Mouse (Mus musculus) gastrocnemius, adult 18-20 months (tissue): ENCODE data around the gene Dimt1. TPM values are rescaled to one million over a fixed set of nuclear protein-coding genes. Genes with fewer than 3 reads are reported as not detected.
A peak's percentile ranks its signal among the peaks of the same experiment; 100 is the strongest.
"Not testable (repeated sequence)": the region's sequence is repeated elsewhere in the genome, so short reads cannot be mapped to it uniquely, and the experiment has no call there.

Source experiments
- DNase-seq: peaks from one replicate; pipeline ENCODE4 v3.0.0; 2021; ENCODE audit warnings: low spot score
- long read RNA-seq, 2 experiments: library from polyadenylated mRNA; stranded (forward); transcript quantifications; one replicate each; pipeline ENCODE4 v2.0.0; 2021
- total RNA-seq, 2 experiments: library from RNA; stranded (reverse); gene quantifications; 2 replicates each; pipeline ENCODE4 v1.2.3; 2021

Dimt1 gene
- 1 to 10 TPM; 6.6 TPM for total RNA-seq
- long read RNA-seq, experiment 1, transcript Dimt1-201 (12 exons, 2,051 nt), result major isoform, 7 of 8 reads
- long read RNA-seq, experiment 1, partial matches to known transcripts, result 0 of 8 reads
- long read RNA-seq, experiment 1, other reads (novel, unspliced or antisense), result 1 of 8 reads
- long read RNA-seq, experiment 2, partial matches to known transcripts, result 1 of 5 reads
- long read RNA-seq, experiment 2, other reads (novel, unspliced or antisense), result 0 of 5 reads

DNA sequence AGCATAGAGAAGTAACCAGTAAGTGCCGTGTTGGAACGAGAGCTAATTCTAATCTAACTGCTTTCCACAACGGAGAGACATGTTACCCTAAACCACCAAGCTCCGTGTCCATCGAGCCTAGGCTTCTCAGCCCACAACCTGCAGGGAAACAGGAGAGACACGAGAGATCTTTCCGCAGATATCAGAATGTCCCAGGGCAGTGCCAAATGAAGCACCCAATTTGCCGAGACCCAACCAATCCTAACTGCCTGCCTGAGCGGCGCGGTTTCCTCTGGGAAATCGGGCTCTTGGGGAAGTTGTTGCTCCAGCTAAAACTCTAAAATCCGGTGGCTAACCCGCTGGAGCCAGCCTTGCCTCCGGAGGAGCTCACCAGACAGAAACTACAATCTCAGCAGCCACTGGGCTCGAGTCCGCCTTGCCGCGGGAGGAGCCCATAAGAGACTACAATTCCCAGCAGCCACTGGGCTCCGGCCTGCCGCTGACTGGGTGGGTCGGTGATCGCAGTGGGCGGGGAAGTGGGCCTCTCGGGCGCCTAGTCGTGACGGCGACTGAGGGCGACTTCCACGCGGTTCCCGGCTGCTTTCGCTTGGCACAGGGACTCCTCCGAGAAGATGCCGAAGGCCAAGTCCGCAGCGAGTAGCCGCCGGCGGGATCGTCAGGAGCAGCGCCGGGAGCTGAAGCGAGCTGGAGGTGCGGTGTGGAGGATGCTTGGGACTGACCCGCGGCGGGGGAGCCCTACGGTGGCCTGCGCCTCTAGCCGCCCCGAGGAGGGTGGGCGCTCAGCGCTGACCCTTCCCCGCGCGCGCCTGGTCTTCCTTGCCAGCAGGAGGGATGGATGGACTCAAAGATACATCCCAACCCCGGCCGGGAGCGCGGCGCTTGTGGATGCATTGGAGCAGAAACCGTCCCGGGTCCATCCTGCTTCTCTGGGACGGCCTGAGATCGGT is at the start of gene Dimt1:
Dimt1 (plus strand) TSS at position 534 of the 947 bp plus-strand sequence.
- peak; percentile 96 for DNase-seq

DNA sequence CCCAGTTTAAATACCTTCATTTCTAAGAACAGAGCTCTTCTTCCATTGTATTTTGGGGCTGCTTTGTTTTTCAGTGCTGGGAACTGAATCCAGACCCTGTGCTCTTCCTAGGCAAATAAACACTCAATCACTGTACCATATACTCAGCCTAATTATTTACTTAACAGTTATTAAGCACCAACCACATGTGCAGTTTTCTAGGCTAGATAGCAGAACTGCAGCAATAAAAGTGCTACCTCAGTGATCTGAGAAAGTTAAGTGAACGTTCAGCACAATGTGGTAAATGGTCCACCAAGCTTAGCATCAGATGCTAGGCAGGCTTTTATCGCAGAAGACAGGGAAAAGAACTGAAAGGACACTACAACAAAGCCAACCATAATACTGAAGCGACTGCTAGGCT is 42.3 kb upstream of the Dimt1 start:
- DNase-seq, result no peak

DNA sequence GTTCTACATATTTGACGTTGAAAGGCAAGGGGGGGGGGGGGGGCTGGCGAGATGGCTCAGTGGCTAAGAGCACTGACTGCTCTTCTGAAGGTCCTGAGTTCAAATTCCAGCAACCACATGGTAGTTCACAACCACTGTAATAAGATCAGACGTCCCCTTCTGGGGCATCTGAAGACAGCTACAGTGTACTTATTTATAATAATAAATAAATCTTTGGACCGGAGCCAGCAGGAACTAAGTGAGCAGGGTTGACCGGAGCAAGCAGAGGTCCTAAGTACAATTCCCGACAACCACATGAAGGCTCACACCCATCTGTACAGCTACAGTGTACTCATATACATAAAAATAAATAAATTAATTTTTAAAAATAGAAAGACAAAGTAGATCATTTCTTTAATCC is 41.8 kb upstream of the Dimt1 start:
- not testable (repeated sequence) for DNase-seq

DNA sequence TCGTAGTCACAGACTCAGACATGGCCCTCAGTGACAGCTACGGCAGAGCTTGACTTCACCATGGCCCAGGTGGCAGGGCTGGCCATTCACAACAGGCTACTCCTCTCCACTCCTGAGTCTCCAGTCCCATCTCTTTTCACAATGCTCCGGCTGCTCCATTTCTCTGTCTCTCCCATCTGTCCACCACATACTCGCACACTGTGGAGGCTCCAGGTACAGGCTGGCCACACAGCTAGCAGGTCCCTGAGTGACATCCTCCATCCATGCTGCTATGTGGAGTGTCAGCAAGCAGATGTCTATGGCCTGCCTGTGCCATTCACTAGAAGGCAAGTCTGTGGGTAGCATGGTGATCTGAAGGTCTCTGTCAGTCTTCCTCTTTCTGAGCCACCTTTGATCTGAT is 39.7 kb upstream of the Dimt1 start:
- no peak for DNase-seq

DNA sequence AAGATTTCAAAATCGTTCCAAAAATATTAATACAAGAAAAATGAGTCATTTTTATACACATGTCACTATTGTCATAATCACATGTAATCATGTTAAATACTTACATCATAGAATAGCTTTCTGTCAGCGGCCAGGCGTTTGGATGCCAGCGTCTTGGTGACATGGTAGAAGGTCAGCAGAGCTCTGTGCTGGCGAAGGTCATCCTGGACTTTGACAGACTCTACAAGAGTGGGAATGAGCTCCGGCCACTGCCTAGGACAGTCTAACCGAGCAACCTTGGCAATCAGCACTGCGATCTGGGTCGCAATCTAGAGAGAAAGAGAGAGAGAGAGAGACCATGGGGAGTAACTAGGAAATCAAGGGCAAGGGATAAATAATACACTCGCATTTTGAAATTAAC is 36.8 kb upstream of the Dimt1 start:
- DNase-seq, result no peak

DNA sequence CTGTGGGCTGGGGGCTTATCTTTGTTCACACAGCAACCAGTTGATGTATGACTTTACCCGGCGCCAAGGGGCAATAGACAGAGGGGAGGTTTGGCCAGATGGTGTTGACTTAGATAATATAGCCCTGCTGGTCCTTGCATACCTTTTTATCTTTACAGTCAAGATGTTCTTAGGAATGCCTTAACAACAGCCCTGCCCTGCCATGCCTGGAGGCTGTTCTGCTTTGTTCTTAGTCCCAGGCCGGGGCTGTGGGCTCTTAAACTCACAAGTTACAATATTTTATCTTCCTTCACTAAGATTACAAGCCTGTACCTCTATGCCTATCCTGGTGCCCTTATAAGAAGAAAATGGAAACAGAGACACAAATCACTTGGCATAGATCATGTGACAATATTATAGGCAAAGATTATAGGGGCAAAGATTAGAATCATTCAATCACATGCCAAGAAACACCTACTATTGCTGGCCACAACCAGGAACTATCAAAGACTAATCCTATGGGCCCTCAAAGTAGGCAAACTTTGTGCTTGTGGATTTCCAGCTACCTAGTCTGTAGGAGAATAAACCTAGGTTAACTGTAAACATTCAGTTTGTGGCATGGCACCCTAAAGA is 33.7 kb upstream of the Dimt1 start:
- DNase-seq, result no peak

DNA sequence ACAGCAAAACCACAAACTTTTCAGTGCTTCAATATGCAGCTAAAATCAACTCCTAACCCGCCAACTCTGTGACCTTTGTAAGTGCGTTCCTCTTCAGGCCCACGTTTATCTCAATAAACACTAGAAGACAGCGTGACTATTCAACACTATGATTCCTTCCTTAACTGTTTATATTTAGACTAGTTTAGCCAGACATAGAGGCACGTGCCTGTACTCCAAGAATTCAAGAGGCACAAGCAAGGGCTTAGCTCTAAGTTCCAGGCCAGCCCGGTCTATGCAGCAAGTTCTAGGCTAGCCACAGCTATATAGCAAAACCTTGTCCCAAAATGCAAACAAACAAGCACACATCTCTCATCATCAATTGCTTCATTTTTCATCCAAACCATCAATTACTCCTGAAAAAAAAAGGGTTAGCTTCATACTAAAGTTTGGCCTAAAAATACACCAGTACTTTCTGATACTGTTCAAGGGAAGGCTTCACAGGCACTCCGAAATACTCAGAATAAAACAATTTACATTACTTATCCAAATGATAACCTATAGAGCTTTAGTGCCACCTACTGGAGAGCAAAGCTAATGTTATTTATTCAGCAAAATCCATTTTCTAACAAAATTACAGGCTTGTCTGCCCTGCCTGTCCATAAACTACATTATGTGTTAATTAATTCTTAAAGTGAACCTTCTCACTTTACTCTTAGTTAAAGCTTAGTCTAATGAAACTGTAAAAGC is 28.4 kb upstream of the Dimt1 start:
- no peak for DNase-seq

DNA sequence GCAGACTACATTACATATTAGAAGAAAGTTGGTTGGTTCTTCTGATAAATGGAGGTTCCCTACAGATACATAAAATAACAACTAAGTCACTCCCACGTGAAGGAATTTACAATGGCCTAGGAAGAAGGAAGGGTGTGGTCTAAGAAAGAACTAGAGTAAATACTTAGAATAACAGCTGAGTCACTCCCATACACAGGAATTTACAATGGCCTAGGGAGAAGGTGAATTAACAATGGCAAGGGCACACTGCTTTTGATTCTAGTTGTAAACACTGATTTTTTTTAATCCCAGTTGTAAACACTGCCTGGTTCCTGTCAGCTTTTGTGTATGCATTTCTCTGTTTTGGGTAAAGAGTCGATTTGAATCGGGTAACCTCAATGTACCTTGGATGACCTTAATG is 21.0 kb upstream of the Dimt1 start:
- DNase-seq, result not testable (repeated sequence)

DNA sequence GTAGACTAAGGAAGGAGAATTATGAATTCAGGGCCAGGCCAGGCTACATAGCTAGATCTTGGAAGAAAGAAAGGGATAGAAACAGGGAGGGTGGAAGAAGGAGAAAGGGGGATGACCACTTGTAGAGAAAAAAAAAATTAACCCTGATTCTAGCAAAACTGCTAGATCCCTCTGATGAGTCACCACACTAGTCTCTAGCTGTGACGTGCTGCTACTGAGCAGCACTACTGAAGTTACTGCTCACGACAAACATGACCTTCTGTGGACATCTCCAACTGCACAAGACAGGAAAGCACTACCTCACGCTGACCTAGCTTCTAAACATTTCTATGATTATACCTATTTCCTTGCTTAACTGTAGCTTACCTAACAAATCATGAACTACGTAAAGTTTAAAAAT is 18.6 kb upstream of the Dimt1 start:
- no peak for DNase-seq

DNA sequence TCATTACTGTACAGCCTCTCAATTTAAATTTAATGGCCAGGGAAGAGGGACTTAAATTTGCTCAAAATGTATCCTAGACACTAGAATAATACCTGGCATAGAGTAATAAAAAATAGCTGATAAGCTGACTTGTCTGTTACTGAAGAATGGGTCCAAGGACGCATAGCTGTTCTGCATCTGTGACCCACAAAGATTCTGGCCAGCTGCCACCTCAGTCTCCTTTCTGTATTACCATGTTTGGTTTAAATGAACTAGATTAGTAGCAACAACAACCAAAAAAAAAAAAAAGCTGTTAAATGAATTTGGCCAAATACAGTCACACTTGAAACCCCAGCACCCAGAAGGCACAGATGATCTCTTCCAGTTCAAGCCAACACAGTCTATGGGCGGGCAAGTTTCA is 17.7 kb upstream of the Dimt1 start:
- DNase-seq, result no peak

DNA sequence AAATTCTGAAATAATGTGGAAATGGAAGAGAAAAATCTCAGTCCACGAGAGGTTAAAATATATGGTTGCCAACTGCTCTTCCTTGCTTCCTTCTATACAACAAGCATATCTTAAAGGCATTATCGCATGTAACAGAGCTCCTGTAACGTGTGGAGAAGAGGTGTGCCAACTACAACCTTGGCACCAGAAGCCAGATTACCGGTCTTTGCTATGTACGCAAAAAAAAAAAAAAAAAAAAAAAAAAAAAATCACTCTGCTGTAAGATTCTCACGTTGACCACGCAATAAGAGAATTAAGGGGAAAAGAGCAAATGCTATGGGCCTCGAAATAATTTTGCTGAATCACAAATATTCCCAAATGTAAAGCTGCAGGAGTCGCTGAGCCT is 11.1 kb upstream of the Dimt1 start:
- no peak for DNase-seq

DNA sequence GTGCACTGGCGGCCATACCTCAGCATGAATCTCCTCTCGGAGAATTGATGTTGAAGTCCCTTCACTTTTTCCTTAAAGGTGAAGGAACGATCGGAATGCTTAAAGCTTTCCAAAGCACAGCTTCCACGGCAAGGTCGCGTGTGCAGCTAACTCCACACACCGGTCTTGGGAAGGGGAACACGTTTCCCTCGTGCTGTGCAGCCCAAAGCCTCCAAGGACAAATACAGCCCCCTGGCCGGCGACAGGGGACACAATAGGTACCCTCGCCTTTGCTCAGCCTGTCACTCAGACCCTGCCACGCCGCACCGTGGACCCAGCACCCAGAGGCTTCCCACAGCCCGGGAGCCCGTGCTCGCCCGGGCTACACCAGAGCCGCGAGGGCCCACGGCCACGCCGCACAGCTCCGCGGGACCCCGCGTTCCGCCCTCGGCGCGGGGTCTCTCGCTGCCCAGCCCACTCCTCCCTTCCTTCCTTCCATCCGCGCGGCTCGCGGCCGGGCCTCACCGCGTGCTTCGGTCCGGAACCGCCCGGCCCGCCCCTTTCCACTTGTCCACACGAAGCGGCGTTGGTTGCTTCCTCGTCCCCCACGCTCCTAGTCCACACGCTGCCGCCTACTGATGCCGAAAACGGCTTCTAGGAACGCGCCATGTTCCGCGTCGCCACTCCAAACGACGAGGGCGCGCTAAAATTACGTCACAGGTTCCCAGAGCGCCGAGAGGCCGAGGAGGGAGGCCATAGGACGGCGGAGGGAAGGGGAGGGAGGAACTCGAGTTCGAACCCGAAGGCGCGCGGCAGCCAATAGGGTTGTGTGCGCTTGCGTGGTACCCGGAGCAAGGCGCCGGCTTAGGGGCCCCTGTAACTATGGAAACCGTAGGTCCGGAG is 10.4 kb upstream of the Dimt1 start, which contains the start of gene Ipo11:
Ipo11 (minus strand) TSS at position 703 of the 882 bp plus-strand sequence.
- peak; percentile 89 for DNase-seq

DNA sequence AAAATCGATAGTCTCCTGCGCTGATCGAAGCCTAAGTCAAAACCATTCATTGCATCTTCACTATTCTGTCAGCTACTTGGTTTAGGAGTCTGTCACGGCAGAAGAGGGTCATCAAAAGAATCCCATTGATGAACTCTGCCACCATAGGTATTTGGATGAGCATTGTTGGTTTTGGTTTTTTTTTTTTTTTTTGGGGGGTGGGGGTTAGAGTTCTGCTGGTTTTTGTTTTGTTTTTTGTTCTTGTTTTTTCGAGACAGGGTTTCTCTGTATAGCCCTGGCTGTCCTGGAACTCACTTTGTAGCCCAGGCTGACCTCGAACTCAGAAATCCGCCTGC is 9.8 kb upstream of the Dimt1 start:
- DNase-seq, result no peak

DNA sequence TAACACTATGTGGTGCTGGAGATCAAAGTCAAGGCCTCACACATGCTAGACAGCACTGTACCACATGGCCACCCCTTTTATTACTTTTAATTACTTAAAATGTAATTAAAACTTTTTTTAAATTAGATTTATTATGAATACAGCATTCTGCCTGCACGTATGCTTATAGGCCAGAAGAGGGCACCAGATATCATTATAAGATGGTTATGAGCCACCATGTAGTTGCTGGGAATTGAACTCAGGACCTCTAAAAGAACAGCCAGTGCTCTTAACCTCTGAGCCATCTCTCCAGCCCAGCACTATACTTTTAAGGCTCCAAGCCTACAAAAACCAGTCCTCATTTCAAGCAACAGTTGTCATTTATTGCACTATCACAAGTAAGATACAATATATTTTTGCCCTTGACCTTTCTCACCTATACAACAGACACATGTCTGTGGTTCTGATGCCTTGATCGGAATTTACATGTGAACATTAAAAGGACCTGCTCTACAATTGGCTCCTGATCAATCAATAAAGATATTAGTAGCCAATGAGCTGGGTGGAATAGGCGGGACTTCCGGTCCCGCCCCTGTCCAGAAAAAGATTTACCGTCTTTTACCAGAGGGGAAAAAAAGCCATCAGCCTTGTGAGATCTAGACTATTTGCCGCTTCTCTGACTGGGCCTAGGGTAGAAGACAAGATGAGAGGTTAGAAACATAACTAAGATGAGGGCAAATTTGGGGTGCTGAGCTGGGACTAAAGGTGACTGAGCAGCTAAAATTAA is 5.5 kb upstream of the Dimt1 start:
- no peak for DNase-seq

DNA sequence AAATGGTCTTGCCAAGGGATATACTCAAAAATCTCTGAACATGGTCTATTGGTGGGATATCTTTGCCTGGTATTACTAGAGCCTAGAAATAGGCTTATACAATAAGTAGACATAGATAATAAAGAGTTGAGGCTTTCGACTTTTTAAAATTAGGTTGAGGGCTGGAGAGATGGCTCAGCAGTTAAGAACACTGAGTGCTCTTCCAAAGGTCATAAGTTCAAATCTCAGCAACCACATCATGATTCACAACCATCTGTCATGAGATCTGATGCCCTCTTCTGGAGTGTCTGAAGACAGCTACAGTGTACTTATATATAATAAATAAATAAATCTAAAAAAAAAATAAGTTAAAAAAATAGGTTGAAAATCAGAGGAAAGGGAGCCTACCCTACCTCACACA is 4.2 kb upstream of the Dimt1 start:
- no peak for DNase-seq

DNA sequence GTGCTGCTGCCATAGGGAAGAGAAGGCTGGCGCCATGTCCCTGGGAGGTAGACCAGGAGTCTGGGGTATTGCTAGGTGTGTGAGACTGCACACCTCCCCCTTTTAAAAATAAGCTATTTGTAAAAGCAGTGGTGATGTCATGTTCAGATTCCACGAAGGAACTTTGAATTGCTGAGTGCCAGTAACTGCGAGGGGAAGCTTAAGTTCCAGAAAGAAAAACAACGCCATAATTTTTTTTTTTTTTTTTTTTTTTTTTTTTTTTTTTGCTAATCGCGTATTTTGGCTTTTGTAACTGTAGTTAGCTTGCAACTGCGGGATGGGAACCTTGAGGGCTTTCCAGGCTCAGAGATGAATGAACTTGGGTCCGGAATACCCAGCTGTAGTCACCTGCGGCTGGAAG is 1.4 kb upstream of the Dimt1 start:
- DNase-seq, result no peak

DNA sequence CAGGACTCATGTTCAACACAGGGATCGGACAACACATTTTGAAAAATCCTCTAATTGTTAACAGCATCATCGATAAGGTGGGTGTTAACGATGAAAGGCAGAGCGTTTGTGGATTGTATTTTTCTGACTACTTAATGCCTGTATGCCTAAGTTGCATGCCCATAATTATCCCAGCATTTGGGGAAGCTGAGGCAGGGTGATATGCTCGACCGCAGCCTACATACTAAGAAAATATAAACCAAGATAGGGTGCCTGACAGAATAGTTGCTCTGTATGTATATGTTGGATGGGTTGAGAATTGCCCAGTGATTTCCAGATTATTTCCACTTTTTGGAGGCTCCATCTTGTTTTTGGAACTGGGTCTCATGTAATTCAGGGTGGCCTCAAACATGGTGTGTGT is 656 bp downstream of the Dimt1 start:
- no peak for DNase-seq

DNA sequence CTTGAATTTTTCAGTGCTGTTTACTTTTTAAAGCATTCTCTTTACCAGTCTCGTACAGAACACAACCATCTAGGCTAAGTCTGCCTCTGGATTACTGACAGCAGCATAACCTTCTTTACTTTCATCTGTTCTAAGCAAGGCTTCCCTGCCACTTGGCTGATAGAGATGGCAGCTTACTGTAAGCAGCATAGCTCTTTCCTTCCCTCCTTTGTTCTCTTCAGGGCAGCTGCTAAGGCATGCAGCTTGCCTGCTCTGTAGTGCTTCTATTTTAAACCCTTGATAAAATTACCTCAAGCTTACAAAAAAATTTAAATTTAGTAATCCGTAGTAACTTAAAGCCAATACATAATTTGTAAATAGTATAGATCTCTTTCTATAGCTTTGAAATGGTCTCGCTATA is 8.0 kb downstream of the Dimt1 start:
- no peak for DNase-seq

DNA sequence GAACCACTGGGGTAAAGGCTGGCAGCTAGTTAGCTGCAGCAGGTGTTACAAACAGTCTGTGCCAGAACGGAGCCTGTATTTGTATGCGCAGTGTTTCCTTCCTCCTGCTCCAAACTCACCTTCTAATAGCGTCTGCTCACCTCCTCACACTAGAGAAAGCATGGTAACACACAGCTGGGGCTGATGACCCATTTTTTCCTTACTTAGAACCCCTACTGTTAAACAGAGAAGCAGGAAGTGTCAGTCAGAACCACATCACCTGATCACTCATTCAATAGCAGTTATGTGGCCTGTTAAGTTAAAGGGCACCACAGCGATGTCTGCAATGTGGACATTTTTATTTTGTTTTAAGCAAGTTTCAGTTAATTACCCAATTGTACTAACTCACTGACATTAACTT is 10.6 kb downstream of the Dimt1 start:
- no peak for DNase-seq

DNA sequence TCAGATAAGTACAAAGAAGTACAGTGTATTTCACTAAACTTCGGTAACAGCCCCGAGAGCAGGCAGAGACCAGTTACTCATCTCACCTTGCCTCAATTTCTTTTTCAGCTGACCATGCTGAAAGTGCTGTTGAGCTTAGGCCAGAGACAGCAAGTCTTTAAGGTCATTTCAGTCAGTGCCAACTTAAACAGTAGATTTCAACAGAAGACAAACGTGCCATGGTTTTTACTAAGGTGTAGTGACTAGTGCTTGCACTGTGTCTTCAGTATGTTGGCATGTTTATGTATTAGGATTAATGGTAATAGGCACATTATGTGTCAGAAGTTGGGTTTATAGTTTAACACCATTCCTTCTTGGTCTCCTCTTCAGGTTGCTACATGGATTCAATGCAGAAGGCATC is 11.4 kb downstream of the Dimt1 start:
- no peak for DNase-seq
